Mouse (Mus musculus) intestine, embryonic 16.5 days (tissue): ENCODE results near the gene Map3k14. TPM values are rescaled to one million over a fixed set of nuclear protein-coding genes. Genes with fewer than 3 reads are reported as not detected.
"Not testable (repeated sequence)": the region's sequence is repeated elsewhere in the genome, so short reads cannot be mapped to it uniquely, and the experiment has no call there.

Experiments used
- ATAC-seq: fragments of 200-750 bp; cut with Nextera tagmentation; 2 replicates; pipeline ENCODE4 v1.8.0; 2017; ENCODE audit warnings: moderate TSS enrichment, moderate library complexity
- H3K27ac ChIP-seq: fragments of 300-500 bp; sonication (generic); 2 replicates; pipeline ENCODE4 v1.5.1; 2014; ENCODE audit warnings: mild to moderate bottlenecking, low read length
- H3K27me3 ChIP-seq: fragments of 300-500 bp; sonication (generic); replicated peaks from 2 replicates; pipeline ENCODE4 v1.6.1; 2014; ENCODE audit warnings: low read length, control low read depth, mixed read lengths; ENCODE audit not compliant: control insufficient read depth, insufficient read depth
- H3K36me3 ChIP-seq: fragments of 300-500 bp; sonication (generic); 2 replicates; pipeline ENCODE4 v1.6.1; 2014; ENCODE audit warnings: low read length, control low read depth; ENCODE audit not compliant: control insufficient read depth, insufficient read depth
- H3K4me1 ChIP-seq: fragments of 300-500 bp; sonication (generic); 2 replicates; pipeline ENCODE4 v1.6.1; 2014; ENCODE audit warnings: low read length, control low read depth, mixed read lengths; ENCODE audit not compliant: control insufficient read depth, insufficient read depth
- H3K4me2 ChIP-seq: fragments of 300-500 bp; sonication (generic); 2 replicates; pipeline ENCODE4 v1.6.1; 2014; ENCODE audit warnings: low read depth, low read length, control low read depth
- H3K4me3 ChIP-seq: fragments of 300-500 bp; sonication (generic); 2 replicates; pipeline ENCODE4 v1.5.1; 2014; ENCODE audit warnings: mild to moderate bottlenecking, low read length
- H3K9ac ChIP-seq: fragments of 300-500 bp; sonication (generic); 2 replicates; pipeline ENCODE4 v1.6.1; 2014; ENCODE audit warnings: low read depth, low read length
- H3K9me3 ChIP-seq: fragments of 300-500 bp; sonication (generic); 2 replicates; pipeline ENCODE4 v1.6.1; 2016; ENCODE audit warnings: low read length, control low read depth; ENCODE audit not compliant: control insufficient read depth
- WGBS: fragments of 180-500 bp; shearing (Covaris S2); extraction: QIAGEN DNeasy Blood & Tissue Kit; methylation state at CpG from one replicate; pipeline ENCODE4 v1.1.7; 2014; 5-methylcytosine and 5-hydroxymethylcytosine counted together
- polyA plus RNA-seq: library from polyadenylated mRNA; unstranded; fragments of >200 nt; fragmentation: Nextera tagmentation; extraction: Ambion mirVana; gene quantifications from 2 replicates; pipeline ENCODE4 v1.2.1, GENCODE M21; 2015

Map3k14 gene
- polyA plus RNA-seq, 1 experiment from 2014 or later: 3.1 TPM

GRCm38 (mm10) chr11:103304525-103304924 is 37.3 kb upstream of the Map3k14 start:
- 86% methylated on average over 9 of the region's 9 CpGs for WGBS
- Histone ChIP-seq H3K4me3 (no peak overlapping the region), H3K27me3 (no peaks in the 10 kb centered on the region), H3K9ac (no peak overlapping the region), H3K27ac (no peak overlapping the region), H3K4me2 (no peak overlapping the region), H3K4me1 (peaks cover 4% of the 10 kb centered on the region; the same call in 1 of the 2 replicates), H3K36me3 (no peaks in the 10 kb centered on the region), H3K9me3 (no peaks in the 10 kb centered on the region)
- no peak for ATAC-seq

GRCm38 (mm10) chr11:103294772-103295171 is 27.5 kb upstream of the Map3k14 start:
- WGBS: 87% methylated on average over 7 of the region's 7 CpGs
- no peaks in the 10 kb centered on the region for H3K36me3 ChIP-seq
- H3K4me2 ChIP-seq: no peak overlapping the region
- no peaks in the 10 kb centered on the region for H3K9me3 ChIP-seq
- H3K27me3 ChIP-seq: no peaks in the 10 kb centered on the region
- H3K27ac ChIP-seq: no peak overlapping the region
- no peak overlapping the region for H3K4me3 ChIP-seq
- ATAC-seq: no peak
- no peak overlapping the region for H3K9ac ChIP-seq
- H3K4me1 ChIP-seq: peaks cover 9% of the 10 kb centered on the region; the same call in 1 of the 2 replicates

- Histone ChIP-seq H3K9me3 (no peaks in the 10 kb centered on the region), H3K9ac (no peak overlapping the region), H3K27ac (no peak overlapping the region), H3K4me2 (no peak overlapping the region), H3K4me3 (no peak overlapping the region), H3K27me3 (no peaks in the 10 kb centered on the region), H3K36me3 (no peaks in the 10 kb centered on the region), H3K4me1 (peaks cover 9% of the 10 kb centered on the region; the same call in 1 of the 2 replicates)
- no peak for ATAC-seq
- WGBS: 84% methylated on average over 6 of the region's 6 CpGs
Measured at GRCm38 (mm10) chr11:103294066-103294465, 26.8 kb upstream of the Map3k14 start.

GRCm38 (mm10) chr11:103292890-103293287 is 25.6 kb upstream of the Map3k14 start:
- H3K27ac ChIP-seq: no peak overlapping the region
- H3K9me3 ChIP-seq: no peaks in the 10 kb centered on the region
- no peak overlapping the region for H3K4me2 ChIP-seq
- H3K27me3 ChIP-seq: no peaks in the 10 kb centered on the region
- 76% methylated on average over 5 of the region's 5 CpGs for WGBS
- H3K9ac ChIP-seq: no peak overlapping the region
- no peak for ATAC-seq
- no peak overlapping the region for H3K4me3 ChIP-seq
- H3K4me1 ChIP-seq: peaks cover 9% of the 10 kb centered on the region; the same call in 1 of the 2 replicates
- H3K36me3 ChIP-seq: no peaks in the 10 kb centered on the region

GRCm38 (mm10) chr11:103292152-103292889 is 25.0 kb upstream of the Map3k14 start:
- Histone ChIP-seq H3K27ac (no peak overlapping the region), H3K36me3 (no peaks in the 10 kb centered on the region), H3K9ac (no peak overlapping the region), H3K4me2 (no peak overlapping the region), H3K4me1 (peaks cover 9% of the 10 kb centered on the region; the same call in 1 of the 2 replicates), H3K9me3 (no peaks in the 10 kb centered on the region), H3K27me3 (no peaks in the 10 kb centered on the region), H3K4me3 (no peak overlapping the region)
- ATAC-seq: no peak
- WGBS: 16% methylated on average over 14 of the region's 14 CpGs

GRCm38 (mm10) chr11:103290841-103291240 is 23.6 kb upstream of the Map3k14 start:
- H3K9me3 ChIP-seq, H3K27me3 ChIP-seq, H3K4me3 ChIP-seq, H3K27ac ChIP-seq, H3K4me2 ChIP-seq, H3K9ac ChIP-seq, H3K36me3 ChIP-seq, ATAC-seq: not testable (repeated sequence)
- H3K4me1 ChIP-seq: peaks cover 10% of the 10 kb centered on the region; the same call in 1 of the 2 replicates
- 90% methylated on average over 7 of the region's 7 CpGs for WGBS

- ATAC-seq: no peak
- Histone ChIP-seq H3K4me3 (no peak overlapping the region), H3K4me2 (no peak overlapping the region), H3K27me3 (no peaks in the 10 kb centered on the region), H3K27ac (no peak overlapping the region), H3K9ac (no peak overlapping the region), H3K9me3 (no peaks in the 10 kb centered on the region), H3K36me3 (no peaks in the 10 kb centered on the region), H3K4me1 (peaks cover 12% of the 10 kb centered on the region; the same call in 1 of the 2 replicates)
- WGBS: 62% methylated on average over 16 of the region's 16 CpGs
Measured at GRCm38 (mm10) chr11:103288291-103288963, 21.2 kb upstream of the Map3k14 start.

- no peak overlapping the region for H3K4me2 ChIP-seq
- no peak for ATAC-seq
Measured at GRCm38 (mm10) chr11:103286910-103287309, 19.6 kb upstream of the Map3k14 start.

GRCm38 (mm10) chr11:103285951-103286350 is 18.7 kb upstream of the Map3k14 start:
- WGBS: 30% methylated on average over 6 of the region's 6 CpGs
- no peak overlapping the region for H3K4me3 ChIP-seq
- H3K27ac ChIP-seq: peak overlapping the region; percentile 57
- no peaks in the 10 kb centered on the region for H3K27me3 ChIP-seq
- ATAC-seq: 0 out of 2 replicates have a peak, but pooled peaks have one; percentile 36
- H3K4me2 ChIP-seq: no peak overlapping the region
- no peaks in the 10 kb centered on the region for H3K9me3 ChIP-seq
- no peak overlapping the region for H3K9ac ChIP-seq
- peaks cover 3% of the 10 kb centered on the region; the same call in 1 of the 2 replicates for H3K4me1 ChIP-seq
- H3K36me3 ChIP-seq: no peaks in the 10 kb centered on the region

More at GRCm38 (mm10) chr11:103286910-103287309, 19.6 kb upstream of the Map3k14 start:
- Histone ChIP-seq H3K9me3 (no peaks in the 10 kb centered on the region), H3K4me1 (peaks cover 4% of the 10 kb centered on the region; the same call in 1 of the 2 replicates), H3K9ac (no peak overlapping the region), H3K4me3 (no peak overlapping the region), H3K27me3 (no peaks in the 10 kb centered on the region), H3K27ac (no peak overlapping the region), H3K36me3 (no peaks in the 10 kb centered on the region)
- 95% methylated on average over 5 of the region's 5 CpGs for WGBS
